Mouse (Mus musculus): ENCODE data around the gene Lrrfip2.

DNA sequence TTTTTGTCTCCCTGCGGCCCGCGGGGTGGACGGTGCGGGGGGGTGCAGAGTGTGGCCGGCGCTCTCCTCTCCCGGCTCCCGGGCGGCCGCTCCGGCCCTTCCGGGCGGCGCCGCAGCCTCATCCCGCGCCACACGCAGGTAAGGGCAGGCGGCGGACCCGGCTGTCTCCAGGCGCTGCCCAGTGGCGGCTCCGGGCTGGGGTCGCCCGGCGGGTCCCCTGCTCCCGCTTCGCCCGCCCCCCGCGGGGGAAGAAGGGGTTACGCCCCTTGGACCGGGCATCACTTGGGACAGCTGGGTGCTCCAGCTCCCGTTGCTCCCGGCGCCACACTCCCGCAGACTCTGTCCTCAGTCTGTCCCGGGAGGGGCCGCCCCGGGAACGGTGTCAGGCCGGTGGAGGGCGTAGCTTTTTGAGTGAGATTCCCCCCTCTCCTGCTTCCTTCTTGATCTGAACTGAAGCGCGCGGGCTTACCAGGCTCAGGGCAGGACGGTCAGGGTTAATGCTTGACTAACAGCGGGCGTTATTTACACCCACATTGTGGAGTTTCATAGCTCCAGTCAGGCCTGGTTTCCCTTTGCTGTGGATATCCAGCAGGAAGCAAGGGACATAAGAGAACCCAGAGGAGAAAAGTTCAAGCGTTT lies 979 bp downstream of the Lrrfip2 start:
- TF ChIP-seq TAL1 (IDR thresholded peaks at IDR 0.05; ENCODE audit: low read length) (no peak), GATA1 (IDR thresholded peaks at IDR 0.05; ENCODE audit: low read length) (no peak)
